In genomic region chr11:75200935-75201334, GRCm38 (mm10) we compare ENCODE assay signal across 19 mouse cellular contexts. TPM values are rescaled to one million over a fixed set of nuclear protein-coding genes. Genes with fewer than 3 reads are reported as not detected.
DNase-seq lines count a peak whose midpoint lies in the region; ATAC-seq and TF ChIP-seq lines count a peak whose summit lies in the region.
"Had no signal": no experiment of that assay in that cellular context is flagged by ENCODE, and none has a peak within 500 bp of the region (broad histone marks: within the 10 kb centered on the region; RNA-seq: fewer than 3 reads in every experiment).

No protein-coding gene starts in this region.

- H3K4me3 ChIP-seq in midbrain, embryonic 13.5 days (replicated peaks), result no peak overlapping the region
- H3K4me3 ChIP-seq in midbrain, embryonic 16.5 days (ENCODE audit: low read depth, low read length), result no peak overlapping the region
- H3K4me3 ChIP-seq in thymus, adult 2 months (ENCODE audit: control insufficient read depth, insufficient read depth, low read length), result no peak overlapping the region
- H3K4me3 ChIP-seq: embryonic facial prominence, embryonic 13.5 days; intestine, embryonic 15.5 days; limb, embryonic 12.5 days had no signal

- H3K4me2 ChIP-seq in midbrain, embryonic 13.5 days (replicated peaks), result no peak overlapping the region
- H3K4me2 ChIP-seq in midbrain, embryonic 16.5 days (ENCODE audit: low read length), result no peak overlapping the region
- H3K4me2 ChIP-seq: embryonic facial prominence, embryonic 13.5 days; hindbrain, embryonic 14.5 days; intestine, embryonic 15.5 days; limb, embryonic 12.5 days had no signal

- no peak for TF ChIP-seq POLR2A in thymus, adult 2 months (IDR thresholded peaks at IDR 0.05; ENCODE audit: control insufficient read depth, extremely low read depth, insufficient read depth, low read length, poor library complexity)

- no peak overlapping the region for H3K9ac ChIP-seq in midbrain, embryonic 13.5 days (replicated peaks)
- no peak overlapping the region for H3K9ac ChIP-seq in midbrain, embryonic 16.5 days (ENCODE audit: low read depth, low read length)
- H3K9ac ChIP-seq: embryonic facial prominence, embryonic 13.5 days; hindbrain, embryonic 14.5 days; intestine, embryonic 15.5 days; limb, embryonic 12.5 days; liver, embryonic 14.5 days had no signal

- WGBS in midbrain, embryonic 13.5 days, result 93% methylated on average over 12 of the region's 12 CpGs
- WGBS in midbrain, embryonic 16.5 days, result 89% methylated on average over 12 of the region's 12 CpGs
- 96% methylated on average over 12 of the region's 12 CpGs for WGBS in thymus, adult 2 months

- no peak for ATAC-seq in midbrain, embryonic 13.5 days
- no peak for ATAC-seq in midbrain, embryonic 16.5 days
- ATAC-seq: forebrain, embryonic 16.5 days; Patski had no signal

- peak overlapping the region; percentile 11 for H3K27ac ChIP-seq in midbrain, embryonic 13.5 days
- no peak overlapping the region for H3K27ac ChIP-seq in midbrain, embryonic 16.5 days (ENCODE audit: low read length)
- no peak overlapping the region for H3K27ac ChIP-seq in thymus, adult 2 months (ENCODE audit: control insufficient read depth, insufficient read depth, low read length)
- H3K27ac ChIP-seq: embryonic facial prominence, embryonic 13.5 days; hindbrain, embryonic 14.5 days; intestine, embryonic 15.5 days; limb, embryonic 12.5 days; liver, embryonic 14.5 days had no signal

- 0 out of 2 replicates have a peak, but pooled peaks cover 3% of the 10 kb centered on the region for H3K36me3 ChIP-seq in midbrain, embryonic 13.5 days
- H3K36me3 ChIP-seq in midbrain, embryonic 16.5 days (ENCODE audit: control insufficient read depth, insufficient read depth, low read length), result no peaks in the 10 kb centered on the region
- no peaks in the 10 kb centered on the region for H3K36me3 ChIP-seq in thymus, adult 2 months (ENCODE audit: control insufficient read depth, insufficient read depth, low read length)
- H3K36me3 ChIP-seq: embryonic facial prominence, embryonic 13.5 days; intestine, embryonic 15.5 days; limb, embryonic 12.5 days had no signal

- H3K27me3 ChIP-seq in midbrain, embryonic 13.5 days, result peaks cover 18% of the 10 kb centered on the region
- no peaks in the 10 kb centered on the region for H3K27me3 ChIP-seq in midbrain, embryonic 16.5 days (ENCODE audit: control insufficient read depth, insufficient read depth, low read depth, low read length)
- H3K27me3 ChIP-seq in thymus, adult 2 months (ENCODE audit: control insufficient read depth, insufficient read depth, low read length), result no peaks in the 10 kb centered on the region
- H3K27me3 ChIP-seq: Patski had no signal

- DNase-seq in frontal cortex, postnatal 36 days (ENCODE audit: low spot score in 2 of 2), result peak; percentile 78 to 82
- DNase-seq in frontal cortex, postnatal 14 days (ENCODE audit: low spot score in 2 of 2), result no peak
- DNase-seq in layer of hippocampus, postnatal 36 days, result peak; percentile 63 to 72
- DNase-seq in right cerebral cortex, postnatal 36 days (ENCODE audit: low spot score in 2 of 2), result peak; percentile 77 to 82
- DNase-seq in thymus, adult 2 months, result no peak
- DNase-seq: adrenal gland, postnatal 36 days; gastrocnemius, postnatal 14 days; lung, postnatal 10 days; spleen, adult 18-20 months; thymus, adult 18-20 months had no signal

- TF ChIP-seq CTCF in thymus, adult 2 months (IDR thresholded peaks at IDR 0.05; ENCODE audit: borderline replicate concordance, control insufficient read depth, extremely low read depth, insufficient read depth, low read length, poor library complexity), result no peak

- H3K4me1 ChIP-seq in midbrain, embryonic 13.5 days (replicated peaks), result peaks cover 77% of the 10 kb centered on the region
- H3K4me1 ChIP-seq in midbrain, embryonic 16.5 days (ENCODE audit: control insufficient read depth, insufficient read depth, low read length), result peaks cover 37% of the 10 kb centered on the region
- H3K4me1 ChIP-seq in thymus, adult 2 months (replicated peaks; ENCODE audit: control insufficient read depth, insufficient read depth, low read length), result peaks cover 34% of the 10 kb centered on the region

- H3K9me3 ChIP-seq in midbrain, embryonic 13.5 days, result no peaks in the 10 kb centered on the region
- H3K9me3 ChIP-seq in midbrain, embryonic 16.5 days (replicated peaks; ENCODE audit: control insufficient read depth, low read length, poor library complexity, severe bottlenecking), result no peaks in the 10 kb centered on the region
- H3K9me3 ChIP-seq: embryonic facial prominence, embryonic 13.5 days; intestine, embryonic 15.5 days; limb, embryonic 12.5 days had no signal

RNA-seq across cellular contexts. Expression of gene Rtn4rl1, which starts 7.4 kb away (rescaled TPM):
- polyA plus RNA-seq in midbrain, embryonic 13.5 days (2015; fragmentation: Nextera tagmentation; extraction: Ambion mirVana), result 12.4 and 12.7 TPM in 2 replicates
- 17.8 and 19.7 TPM in 2 replicates for polyA plus RNA-seq in midbrain, embryonic 16.5 days (2015; fragmentation: Nextera tagmentation; extraction: Ambion mirVana)
- total RNA-seq in layer of hippocampus, postnatal 36 days (2021), result 100 to 1,000 TPM; 103 to 107 TPM
- 15.3 and 15.5 TPM in 2 replicates for polyA plus RNA-seq in thymus, adult 2 months (2012; rRNA removed)

RNA-seq across cellular contexts. Expression of gene Dph1, which starts 9.9 kb away (rescaled TPM):
- 14.9 and 15.4 TPM in 2 replicates for polyA plus RNA-seq in midbrain, embryonic 13.5 days (2015; fragmentation: Nextera tagmentation; extraction: Ambion mirVana)
- polyA plus RNA-seq in midbrain, embryonic 16.5 days (2015; fragmentation: Nextera tagmentation; extraction: Ambion mirVana), result 12.5 and 14.0 TPM in 2 replicates
- 10 to 100 TPM; 33.4 to 33.9 TPM for total RNA-seq in layer of hippocampus, postnatal 36 days (2021)
- polyA plus RNA-seq in thymus, adult 2 months (2012; rRNA removed), result 28.3 and 33.8 TPM in 2 replicates

RNA-seq across cellular contexts. Expression of gene Ovca2, which starts 22.3 kb away (rescaled TPM):
- 19.8 and 22.4 TPM in 2 replicates for polyA plus RNA-seq in midbrain, embryonic 13.5 days (2015; fragmentation: Nextera tagmentation; extraction: Ambion mirVana)
- 13.3 and 14.5 TPM in 2 replicates for polyA plus RNA-seq in midbrain, embryonic 16.5 days (2015; fragmentation: Nextera tagmentation; extraction: Ambion mirVana)
- total RNA-seq in layer of hippocampus, postnatal 36 days (2021), result 10 to 100 TPM; 18.0 to 19.9 TPM
- polyA plus RNA-seq in thymus, adult 2 months (2012; rRNA removed), result 37.6 and 48.9 TPM in 2 replicates

RNA-seq across cellular contexts. Expression of gene Hic1, which starts 31.6 kb away (rescaled TPM):
- 1.2 and 2.4 TPM in 2 replicates for polyA plus RNA-seq in midbrain, embryonic 13.5 days (2015; fragmentation: Nextera tagmentation; extraction: Ambion mirVana)
- polyA plus RNA-seq in midbrain, embryonic 16.5 days (2015; fragmentation: Nextera tagmentation; extraction: Ambion mirVana), result 1.3 and 1.8 TPM in 2 replicates
- 1 to 10 TPM; 2.8 to 3.6 TPM for total RNA-seq in layer of hippocampus, postnatal 36 days (2021)
- polyA plus RNA-seq in thymus, adult 2 months (2012; rRNA removed), result 10.6 and 14.1 TPM in 2 replicates

Comparison
In these comparisons a context has a peak if more than half of its experiments do, and no peak if none do; other contexts are left out.
1. DNase-seq: peak in frontal cortex, postnatal 36 days (2 of 2), layer of hippocampus, postnatal 36 days (2 of 2) and right cerebral cortex, postnatal 36 days (2 of 2); none in frontal cortex, postnatal 14 days (0 of 2) and thymus, adult 2 months (single experiment).